Mouse (Mus musculus) neural tube, embryonic 10.5 days (tissue): ENCODE data around the gene Vasn.

Experiments used
- DNase-seq: peaks from one replicate; pipeline ENCODE4 v3.0.0-alpha.2; 2017; ENCODE audit warnings: low spot score; ENCODE audit errors: extremely low spot score

The Vasn gene

DNA sequence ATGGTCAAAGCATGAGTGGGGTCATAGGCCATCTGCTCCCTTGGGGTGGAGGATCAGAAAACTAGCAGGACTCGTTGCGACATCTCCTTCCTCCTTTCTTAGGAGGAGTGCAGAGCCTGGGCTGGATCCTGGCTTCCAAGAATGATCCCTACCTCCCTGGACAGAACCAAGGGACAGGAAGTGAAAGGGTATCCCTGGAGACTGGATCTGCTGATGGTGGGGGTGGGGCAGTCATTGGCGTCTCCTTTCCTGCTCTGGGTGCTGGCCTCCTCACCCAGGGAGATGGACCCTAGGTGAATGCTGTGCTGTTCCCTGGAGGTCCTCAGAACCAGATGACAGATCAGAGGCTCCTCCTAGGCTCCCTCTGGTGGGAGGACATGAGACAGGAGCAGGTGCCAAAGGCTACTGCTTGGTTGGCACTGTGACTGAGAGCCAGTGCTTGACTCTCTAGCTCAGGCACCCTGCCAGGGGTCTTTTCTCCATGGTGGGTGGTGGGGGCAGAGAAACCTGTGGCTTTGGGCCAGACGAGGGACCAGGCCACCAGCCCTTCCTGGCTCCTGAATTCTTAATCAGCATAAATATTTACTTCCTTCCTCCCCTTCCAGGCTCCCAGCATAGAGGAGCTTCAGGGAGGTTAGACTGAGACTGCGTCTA lies 33.2 kb upstream of the Vasn start:
- DNase-seq: no peak

DNA sequence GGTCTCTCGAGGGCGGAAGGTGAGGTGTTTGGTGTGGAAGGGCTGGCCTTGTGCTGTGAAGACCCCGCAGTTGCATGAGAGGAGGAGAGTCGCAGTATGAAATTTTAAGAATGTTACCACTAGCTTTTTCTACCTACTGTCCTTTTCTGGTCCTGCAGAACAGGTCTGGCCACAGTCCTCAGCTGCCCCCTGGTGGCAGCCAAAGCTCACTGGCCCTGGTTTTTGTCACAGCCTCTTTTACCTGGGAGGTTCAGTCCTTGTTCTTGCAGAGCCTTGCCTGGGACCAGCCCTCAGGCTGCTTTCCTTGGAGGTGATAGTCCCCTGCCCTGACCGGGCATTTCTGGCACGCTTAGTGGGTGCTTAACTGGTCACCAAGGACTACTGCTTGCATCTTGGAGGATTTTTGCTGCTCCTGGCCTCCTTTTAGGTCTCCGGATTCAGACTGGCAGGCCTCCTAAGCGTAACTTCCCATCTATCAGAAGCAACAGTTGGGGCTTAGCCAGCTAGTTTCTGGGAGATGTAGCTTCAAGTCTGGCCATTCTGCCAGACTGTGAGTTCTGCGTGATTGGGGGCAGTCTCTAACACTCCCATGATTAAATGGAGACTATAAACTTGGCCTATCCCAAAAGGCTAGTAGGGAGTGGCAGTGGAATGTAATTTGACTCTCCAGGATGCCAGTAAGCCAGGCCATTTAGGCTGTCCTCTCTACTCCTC lies 31.8 kb upstream of the Vasn start:
- peak; percentile 82 for DNase-seq

DNA sequence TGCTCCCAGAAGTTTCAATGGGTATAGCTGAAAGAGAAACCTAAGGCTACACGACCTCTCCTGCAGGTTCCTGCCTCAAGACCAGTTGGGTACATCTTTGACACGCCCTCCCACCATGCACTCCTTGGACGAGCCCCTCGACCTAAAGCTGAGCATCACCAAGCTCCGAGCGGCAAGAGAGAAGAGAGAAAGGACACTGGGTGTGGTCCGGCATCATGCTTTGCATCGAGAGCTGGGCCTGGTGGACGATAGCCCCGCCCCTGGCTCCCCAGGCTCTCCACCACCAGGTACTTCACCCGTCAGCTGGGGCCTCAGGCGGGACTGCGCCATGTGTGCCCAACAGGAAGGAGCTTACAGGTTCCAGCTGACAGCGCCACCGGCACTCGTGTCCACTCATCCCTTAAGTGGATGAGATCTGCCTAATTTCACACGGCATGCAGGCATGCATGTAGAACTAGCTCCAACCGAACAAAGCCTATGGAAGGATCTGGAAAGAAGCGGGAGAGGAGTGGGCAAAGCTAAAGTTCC lies 31.1 kb upstream of the Vasn start:
- no peak for DNase-seq

DNA sequence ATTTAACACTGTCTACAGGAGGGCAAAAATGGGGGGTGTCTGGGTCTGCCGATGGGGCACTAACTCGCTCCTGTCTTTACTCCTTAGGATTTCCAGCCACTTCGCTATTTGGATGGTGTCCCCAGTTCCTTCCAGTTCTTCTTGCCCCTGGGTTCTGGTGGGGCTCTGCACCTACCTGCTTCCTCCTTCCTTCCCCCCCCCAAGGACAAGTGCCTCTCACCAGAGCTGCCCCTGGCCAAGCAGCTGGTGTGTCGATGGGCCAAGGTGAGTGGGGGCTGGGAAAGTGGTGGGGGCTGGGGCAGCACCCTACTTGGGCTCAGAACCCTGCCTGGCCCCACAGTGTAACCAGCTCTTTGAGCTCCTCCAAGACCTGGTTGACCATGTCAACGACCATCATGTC lies 28.5 kb upstream of the Vasn start:
- no peak for DNase-seq

DNA sequence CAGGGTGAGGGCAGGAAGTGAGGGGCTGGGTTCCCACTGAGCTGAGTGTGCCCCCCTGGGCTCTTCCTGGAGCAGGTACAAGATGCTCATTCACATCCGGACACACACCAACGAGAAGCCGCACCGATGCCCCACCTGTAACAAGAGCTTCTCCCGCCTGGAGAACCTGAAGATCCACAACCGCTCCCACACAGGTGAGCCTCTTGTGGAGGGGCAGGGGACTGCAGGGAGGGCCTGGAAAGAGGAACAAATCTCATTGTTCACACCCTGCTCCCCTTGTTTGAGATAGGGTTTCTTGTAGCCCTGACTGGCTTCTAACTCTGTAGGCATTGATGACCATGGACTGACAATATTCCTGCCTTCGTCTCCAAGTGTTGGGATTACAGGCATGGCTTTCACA lies 28.1 kb upstream of the Vasn start:
- DNase-seq: no peak

DNA sequence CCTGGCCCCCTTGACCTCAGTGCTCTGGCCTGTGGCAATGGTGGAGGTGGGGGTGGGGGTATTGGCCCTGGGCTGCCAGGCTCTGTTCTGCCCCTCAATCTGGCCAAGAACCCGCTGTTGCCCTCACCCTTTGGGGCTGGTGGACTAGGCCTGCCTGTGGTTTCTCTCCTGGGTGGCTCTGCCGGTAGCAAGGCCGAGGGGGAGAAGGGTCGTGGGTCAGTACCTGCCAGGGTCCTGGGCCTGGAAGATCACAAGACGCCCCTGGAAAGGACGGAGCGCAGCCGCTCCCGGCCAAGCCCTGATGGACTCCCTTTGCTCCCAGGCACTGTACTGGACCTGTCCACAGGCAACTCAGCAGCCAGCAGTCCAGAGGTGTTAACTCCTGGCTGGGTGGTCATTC lies 26.0 kb upstream of the Vasn start:
- DNase-seq: no peak

DNA sequence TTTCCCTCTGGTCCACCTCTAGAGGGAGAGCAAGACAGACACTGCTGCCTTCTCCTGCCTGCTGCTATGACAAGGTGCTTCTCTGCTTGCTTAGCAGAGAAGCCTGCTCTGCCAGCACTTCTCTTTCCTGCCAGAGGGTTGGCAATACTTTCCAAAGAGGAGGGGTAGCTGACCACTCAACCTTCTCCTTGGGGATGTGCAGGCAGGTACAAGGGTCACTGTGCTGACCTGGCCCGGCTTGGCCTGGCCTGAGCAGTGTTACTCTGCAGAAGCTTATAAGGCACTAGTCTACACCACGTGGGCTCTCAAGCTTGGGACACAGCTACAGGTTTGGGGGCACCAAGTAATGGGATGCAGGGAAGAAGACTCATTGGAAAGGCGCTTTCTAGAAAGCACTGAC lies 25.1 kb upstream of the Vasn start:
- DNase-seq: no peak

DNA sequence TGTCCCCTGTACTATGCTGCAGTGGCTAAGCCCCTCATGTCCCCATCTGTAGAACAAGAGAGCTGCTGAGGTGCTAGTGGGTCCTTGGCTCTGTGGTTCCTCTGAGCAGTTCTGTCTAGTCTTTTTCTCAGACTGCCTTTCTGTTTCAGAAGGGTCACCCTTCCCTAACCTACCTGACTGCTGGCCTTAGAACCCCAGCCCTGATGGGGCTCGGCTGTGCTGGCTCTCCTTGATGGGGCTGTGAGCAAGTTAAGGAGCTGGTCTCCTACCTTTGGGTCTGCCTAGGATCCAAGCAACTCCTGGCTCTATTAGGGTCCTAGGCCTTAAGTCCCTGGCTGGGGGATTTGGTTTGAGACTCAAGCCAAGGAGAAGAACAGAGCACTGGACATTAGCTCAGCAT lies 24.4 kb upstream of the Vasn start:
- no peak for DNase-seq

DNA sequence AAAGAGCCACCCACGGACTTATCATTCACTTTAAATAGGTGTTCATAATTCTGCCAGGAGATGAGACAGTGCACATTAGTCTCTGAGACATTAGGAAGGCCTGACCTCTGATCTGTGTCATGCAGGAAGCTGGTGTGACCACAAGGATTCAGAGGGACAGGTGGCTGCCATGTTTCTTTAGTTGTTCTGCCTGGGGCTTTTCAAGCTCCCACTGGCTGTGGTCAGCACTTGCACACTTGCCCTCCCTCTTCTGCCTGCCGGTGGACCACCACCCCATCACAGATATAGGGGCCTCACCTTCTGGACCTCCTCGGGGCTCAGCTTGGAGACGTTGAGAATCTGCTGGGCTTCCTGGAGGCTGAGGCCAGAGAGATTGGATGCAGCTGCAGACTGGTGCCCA lies 22.9 kb upstream of the Vasn start:
- DNase-seq: no peak

DNA sequence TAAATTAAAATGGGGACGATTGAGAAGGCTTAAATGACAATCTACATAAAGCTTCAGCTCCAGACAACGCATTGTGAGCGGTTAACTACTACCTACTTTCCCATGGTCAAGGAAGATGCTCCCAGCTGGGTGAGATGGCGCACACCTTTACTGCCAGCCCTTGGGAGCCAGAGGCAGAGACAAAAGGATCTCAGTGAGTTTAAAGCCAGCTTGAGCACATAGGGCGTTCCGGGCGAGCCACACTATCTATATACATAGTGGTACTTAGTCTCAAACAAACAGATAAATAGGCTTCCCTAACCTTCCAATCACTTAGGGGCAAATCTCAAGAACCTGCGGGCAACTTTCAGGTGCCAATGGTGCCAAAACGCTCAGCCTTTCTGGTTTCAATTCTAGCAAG lies 15.7 kb upstream of the Vasn start:
- no peak for DNase-seq

DNA sequence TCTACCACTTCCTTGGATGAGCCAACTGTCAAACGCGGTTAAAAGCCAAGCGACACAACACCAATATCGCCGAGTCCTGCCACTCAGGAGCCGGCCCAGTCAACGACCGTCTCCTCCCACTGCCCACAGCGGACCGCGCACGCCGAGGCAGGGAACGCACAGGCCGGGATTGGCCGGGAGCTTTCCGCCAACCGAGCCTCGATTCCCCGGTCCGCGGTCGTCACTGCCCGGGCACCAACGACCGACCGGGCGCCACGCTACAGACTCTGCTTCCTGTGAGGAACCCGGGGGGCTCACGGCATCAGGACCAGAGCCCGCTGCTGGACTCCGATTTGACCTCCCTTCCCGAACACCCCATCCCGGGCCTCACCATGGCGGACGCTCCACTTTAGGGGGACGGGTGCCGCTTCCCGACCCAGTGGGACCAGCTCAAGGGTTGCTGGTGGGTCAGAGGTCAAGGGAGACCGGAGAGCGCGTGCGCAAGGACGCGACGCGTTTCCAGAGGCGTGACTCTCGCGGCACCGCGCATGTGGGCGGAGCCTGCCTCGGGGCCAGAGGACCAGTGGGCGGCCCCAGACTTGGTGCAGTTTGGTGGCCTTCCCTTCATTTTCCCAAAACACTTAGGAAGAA lies 15.1 kb upstream of the Vasn start, which contains the start of gene Pam16:
TSS of gene Pam16 (minus strand) at position 508 of the 630 bp plus-strand sequence.
- DNase-seq: peak; percentile 93

DNA sequence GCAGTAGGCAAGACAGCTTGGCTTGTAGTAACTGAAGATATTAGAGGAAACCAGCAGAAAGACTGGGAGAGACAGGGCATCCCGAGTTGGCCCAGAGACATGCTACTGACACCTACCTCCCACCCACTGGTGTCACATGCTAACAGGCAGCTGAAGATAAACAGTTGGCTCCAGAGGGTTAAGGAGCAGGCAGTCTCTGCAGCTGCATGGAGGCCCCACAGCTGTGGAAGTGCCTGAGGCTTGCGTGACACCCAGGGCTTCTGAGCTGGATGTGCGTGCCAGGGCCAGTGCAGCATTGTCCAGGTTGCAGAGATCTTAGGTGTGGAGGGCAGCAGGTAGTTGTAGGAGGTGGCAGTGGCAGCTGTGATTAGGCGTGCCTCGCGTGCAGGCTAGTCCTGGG lies 12.6 kb upstream of the Vasn start:
- DNase-seq: no peak

DNA sequence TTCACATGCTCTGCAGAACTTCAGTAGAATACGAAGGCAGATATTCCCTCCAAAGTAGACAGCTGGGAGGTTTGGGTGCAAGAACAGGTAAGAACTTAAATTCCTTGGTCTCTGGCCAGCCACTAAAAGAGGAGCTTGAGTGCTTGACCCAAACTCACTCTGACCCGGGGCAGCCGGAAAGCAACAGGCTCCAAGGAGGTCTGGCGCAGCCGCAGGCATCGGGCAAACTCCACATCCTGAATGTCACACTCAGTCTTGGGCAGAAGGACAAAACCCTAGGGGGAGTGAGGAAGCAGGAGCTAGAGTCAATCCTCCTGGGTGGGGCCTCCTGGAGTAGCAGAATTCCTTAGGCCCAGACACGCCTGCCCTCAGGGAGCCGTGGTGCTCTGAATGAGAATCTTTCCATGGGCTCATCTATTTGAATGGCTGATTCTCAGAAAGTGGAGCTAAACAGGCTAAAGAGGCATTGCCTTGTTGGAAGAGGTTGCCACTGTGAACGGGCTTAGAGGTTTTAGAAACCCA lies 10.8 kb upstream of the Vasn start:
- DNase-seq: no peak

DNA sequence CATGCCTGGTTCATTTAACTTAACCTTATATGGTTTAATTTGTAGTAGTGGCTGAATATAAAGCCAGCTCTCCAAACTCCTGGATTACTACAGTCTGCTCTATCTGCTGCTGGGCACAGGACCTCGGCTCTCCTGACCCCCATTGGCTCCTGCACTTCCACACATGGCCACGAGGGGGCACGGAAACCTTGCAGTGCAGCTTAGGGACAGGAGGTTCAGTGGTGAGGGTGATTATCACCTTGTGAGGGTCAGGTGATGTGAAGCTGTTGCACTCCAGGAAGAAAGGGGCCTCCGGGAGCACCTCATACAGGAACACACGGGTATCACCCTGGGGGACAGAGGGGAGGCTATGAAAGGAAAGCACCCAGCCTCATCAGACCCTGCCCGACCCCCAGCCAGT lies 9.8 kb upstream of the Vasn start:
- DNase-seq: peak; percentile 90

DNA sequence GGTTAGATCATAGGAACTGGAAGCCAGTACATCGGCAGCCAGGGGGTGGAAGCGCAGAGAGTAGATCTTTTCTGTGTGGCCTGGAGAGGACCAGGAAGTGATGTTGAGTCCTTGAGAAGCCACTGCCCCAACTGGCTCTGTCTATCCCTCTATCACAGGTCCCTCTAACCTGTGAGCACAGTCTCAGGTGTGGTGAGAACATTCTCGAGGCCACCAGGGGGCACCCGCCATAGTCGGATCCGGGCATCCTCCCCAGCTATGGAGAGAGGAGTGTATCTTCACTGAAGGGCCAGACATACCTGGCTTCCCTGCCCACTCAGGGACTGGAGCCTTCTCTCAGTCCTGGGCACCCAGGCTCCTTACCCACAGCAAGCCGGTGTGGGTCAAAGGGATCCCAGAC lies 7.7 kb upstream of the Vasn start:
- peak; percentile 47 for DNase-seq

DNA sequence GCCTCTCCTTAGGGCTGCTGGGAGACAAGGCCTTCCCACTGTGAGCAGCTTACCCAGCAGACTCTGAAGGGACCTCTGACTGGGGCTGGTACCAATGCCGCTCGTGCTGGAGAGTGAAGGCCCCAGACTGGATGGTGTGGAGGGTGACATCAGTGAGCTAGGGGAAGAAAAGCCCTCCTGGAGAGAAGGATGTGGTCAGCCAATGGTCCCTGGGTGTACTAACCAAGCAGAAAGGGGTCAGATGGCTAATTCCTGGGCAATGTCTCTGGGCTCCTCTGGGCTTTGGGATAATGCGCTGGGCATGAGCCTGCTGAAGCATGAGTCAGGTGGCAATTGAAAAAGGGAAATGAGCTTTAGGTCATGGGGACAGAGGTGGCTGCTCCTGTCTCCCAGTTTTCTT lies 6.1 kb upstream of the Vasn start:
- no peak for DNase-seq

DNA sequence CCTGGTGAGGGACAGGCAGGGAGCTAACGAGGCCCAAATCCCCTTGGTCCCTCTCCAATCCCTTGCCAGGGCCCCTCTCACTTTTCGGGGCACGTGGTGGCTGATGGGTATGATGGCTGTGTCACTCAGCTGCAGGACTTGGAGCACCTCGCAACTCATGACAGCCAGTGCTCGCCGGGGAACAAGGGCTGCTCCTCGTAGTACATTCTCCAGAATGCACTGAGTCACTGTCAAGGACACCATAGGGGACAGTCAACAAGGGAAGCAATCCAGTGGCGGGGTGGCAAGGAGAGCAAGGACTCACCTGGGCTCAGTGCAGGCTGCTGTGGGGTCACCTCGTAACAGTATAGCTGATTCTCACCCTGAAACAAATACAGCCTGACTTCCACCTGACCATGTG lies 5.1 kb upstream of the Vasn start:
- no peak for DNase-seq

DNA sequence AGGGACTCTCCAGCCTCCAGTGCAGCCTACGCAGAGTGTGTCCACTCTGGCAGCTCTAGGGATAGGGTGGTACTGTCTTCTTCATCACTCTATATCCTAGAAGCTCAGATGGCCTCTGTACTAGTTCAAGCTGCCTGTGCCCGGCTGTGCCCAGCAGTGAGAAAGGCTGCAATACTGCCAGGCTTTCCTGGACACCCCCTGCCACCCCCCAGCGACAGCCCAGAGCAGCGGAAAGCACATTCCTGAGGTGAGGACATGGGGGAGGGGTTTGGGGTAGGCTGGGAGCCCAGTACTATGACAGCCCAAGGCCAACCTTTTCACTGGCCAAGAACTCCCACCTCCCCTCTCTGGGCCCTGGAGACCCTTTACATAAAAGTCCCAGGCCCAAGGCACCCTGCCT lies 4.0 kb upstream of the Vasn start:
- no peak for DNase-seq

DNA sequence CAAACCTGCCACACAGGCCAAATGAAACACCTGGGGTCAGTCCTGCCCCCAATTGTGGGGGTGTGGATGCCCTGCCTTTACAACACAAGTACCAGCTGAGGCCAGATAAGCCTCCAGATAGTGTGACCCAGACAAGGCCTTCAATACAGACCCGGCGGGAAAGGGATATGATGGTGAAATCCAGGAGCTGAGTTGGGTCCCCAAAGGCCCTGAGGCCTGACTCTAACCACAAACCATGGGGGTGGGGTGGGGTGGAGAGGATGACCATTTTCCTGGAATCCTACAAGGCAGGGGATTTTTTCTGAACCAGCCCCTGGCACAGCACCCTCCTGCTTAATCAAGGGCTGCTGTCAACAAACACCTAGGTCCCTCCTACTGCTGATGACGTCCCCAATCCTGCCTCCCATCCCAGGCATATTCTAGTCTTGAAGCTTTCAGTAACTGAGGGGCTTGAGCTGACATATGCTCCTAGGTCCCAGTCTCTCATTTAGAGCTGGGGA lies 800 bp upstream of the Vasn start:
- DNase-seq: no peak

DNA sequence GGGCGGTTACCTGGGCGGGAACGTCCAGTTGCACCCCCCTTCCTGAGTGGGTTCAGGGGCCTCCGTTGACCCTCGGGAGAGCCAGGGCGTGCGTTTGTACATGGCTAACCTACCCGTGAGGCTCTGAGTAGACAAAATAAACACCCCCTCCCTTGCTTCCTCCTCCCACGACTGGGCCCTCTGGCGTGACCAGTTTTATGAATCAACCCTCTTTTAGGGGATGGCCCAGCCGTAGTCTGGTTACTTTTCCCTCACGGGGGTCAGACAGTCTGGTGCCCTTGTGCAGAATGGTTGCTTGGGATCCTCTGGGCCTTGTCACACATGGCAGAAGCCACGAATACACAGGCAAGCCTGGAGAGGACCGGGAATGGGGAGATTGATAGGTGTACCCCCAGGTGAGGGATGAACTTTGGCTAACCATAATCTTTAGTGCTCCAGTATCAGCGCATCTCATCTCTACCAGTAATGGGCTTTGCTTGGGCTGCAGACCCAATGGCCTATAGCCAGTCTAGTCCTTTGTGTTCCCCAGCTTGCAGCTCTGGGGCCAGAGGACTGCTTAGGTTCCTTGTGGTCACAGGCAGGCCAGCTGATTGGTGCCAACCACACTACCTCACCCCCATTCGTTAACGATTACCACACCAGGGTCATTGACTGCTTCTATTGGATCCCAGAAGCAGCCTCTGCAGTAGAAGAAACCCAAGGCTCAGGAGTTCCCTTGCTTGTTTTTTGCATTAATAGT lies 695 bp downstream of the Vasn start:
- no peak for DNase-seq

DNA sequence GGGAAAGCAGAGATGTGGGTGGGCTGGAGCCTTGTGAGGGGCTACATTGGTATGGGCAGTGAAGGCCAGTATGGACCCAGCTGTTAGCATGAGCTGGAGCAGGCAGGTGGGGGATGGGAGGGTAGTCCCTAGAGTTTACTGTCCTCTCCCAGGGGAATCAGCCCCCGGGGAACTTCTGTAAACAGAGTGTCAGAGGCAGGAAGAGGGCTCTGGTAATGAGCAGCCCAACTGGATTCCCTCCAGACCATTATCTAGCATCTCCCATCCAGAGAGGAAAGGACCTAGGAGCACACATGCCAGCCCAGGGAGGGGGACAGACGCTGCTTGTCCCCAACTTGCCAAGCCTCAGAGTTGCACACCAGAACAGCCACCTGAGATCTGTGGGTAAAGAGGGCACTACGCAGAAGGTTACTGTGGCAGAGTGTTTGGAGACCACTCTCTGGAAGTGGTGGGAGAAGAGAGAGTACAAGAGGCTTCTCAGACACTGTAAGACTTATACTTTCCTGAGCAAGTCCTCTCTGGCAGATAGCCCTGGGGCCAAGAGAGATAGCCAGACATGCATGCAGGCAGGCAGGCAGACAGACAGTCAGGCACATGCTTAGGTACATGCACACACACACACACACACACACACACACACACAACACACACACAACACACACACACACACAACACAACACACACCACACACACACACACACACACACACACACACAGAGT lies 1.5 kb downstream of the Vasn start:
- no peak for DNase-seq
